Mouse (Mus musculus) mature B cell (primary cell): Measurements from ENCODE around the gene Fto.

Source experiments
- in situ Hi-C: fragments of 300-500 bp; cut with MboI; formaldehyde crosslinking; loops from 2 replicates; pipeline ENCODE4 v1.14.3; 2019

Fto gene

DNA sequence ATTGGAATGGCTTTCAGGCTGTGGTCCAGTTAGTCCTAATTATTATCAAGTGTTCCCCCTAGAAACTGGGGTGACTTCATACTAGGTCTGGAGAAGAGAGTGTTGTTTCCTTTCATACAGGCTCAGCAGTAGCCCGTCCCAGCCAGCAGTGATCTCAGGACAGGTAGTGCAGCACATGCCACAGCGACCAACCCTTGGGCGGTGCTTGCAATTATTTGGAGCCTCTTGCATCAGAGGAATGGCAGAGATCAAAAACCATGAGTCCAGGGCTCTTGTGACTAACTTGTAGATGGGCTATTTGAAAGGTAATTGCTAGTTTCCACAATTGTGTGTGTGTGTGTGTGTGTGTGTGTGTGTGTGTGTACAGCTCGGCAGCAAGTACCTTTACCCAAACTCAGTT is 247.9 kb downstream of the Fto start:
- in situ Hi-C loops, result no loop called here

DNA sequence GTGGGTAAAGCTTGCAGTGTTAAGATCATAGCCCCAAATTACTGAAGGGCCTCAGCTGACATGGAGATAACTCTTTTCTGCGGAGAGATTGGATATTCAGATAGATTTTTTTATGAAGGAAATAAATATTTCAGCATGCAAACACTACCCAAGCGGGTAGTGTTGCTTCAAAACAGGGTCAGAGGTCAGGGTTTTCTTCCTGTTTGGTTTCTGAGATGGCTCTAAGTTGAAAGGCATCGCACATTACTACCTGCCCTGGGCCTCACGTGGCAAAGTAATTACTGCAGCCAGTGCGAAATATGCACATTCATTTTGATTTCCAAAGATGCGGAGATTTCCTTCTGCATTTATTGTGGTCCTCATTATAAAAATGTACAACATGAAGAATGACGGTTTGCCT is 249.3 kb downstream of the Fto start:
- in situ Hi-C loops, result no loop called here

DNA sequence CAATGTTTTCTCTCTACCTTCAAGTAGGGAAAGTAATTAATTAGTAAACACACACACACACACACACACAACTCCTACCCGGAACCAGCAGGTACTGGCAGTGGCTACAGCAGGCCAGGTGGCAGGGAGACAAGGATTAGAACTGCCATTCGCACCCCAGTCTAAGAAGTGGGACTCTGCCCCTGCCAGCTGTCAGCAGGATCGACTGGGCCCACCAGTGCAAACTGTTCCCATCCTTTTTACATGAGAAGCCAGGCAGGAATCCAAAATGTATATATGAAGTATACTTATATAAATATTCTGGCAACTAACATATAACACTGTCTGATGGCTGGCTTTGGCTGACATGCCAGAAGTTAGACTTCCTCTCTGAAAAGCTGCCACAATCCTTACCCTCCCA is 250.0 kb downstream of the Fto start:
- in situ Hi-C loops, result no loop called here

DNA sequence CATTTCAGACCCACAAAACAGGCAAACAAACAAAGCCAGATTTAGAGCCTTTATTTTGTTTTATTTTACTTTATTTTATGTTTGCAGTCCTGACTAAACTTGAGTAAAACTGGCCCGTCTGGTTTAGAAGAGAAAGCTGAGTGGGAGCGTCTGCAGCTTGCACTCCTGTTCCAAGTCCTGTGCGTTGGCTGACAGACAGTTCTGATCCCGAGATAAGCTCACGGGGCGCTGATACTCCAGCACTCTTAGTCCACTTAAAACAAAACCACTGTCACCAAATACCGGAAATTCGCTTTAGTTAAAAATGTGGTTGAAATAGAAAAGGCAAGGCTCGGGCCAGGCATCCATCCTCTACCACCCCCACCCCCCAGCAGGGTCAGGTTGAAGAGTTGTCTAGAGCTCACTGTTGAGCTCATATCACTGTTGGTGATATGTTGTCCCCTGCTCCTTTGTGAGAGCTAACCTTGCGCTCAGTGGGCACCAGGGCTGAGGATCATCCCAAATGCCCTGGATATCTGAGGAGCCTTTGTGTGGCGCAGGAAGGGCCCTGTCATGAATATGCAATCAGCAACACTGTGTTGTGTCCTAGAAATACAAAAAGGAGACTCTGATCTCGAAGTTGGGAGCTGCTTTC is 252.7 kb downstream of the Fto start:
- in situ Hi-C loops, result no loop called here

DNA sequence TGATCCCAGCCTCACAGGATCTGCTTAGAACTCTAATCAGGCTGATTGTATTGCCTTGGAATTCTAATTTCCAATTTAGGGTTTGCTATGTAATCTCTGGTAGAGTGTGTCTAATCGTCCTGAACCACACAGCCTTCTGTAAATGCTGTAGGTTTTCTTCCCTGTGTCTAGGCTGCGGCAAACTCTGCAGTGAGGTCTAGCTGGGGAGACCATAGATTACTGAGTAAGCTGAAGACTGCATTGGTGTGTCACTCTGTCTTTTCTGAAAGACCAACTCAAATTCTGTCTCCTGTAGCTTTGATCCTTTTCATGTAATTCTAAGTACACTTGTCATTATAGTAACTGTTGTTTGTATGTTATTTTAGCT is 253.2 kb downstream of the Fto start:
- in situ Hi-C loops, result no loop called here

DNA sequence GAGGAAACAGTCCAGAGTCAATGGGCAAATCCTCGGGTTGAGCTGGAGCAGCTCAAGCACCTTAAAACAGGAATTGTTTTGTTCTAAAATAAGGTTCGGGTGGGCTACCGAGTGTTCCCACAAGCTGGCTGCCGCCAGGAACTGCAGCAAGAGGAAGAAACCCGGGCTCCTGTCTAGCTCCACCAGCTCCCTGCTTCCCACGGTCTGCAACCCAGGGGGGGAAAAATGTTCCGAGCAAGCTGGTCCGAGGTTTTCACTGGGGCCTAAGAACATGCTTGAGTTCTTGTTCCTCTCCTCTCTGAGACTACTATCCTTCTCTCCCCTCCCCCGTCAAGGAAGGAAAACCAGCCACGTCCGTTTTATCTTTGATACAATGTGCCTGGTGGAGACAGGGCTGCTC is 256.5 kb downstream of the Fto start:
- in situ Hi-C loops, result no loop called here

DNA sequence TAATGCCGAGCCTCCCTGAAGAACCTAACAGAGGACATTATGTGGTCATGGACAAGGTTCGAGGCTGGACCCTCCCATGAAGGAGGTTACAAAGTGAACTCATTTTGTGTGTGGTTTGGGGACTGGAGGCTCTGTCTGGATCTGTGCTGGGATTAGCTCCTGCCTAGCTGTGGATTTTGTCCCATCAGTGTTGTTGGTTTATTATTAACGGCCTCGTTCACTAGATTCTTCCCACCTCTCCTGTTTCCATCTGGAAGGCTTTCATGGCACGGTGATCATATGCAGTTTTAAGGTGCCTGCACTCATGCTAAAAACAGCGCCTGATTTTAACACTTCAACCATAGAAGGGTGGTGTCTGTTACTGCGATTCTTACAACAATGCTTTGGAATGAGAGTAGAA is 257.5 kb downstream of the Fto start:
- in situ Hi-C loops, result no loop called here

DNA sequence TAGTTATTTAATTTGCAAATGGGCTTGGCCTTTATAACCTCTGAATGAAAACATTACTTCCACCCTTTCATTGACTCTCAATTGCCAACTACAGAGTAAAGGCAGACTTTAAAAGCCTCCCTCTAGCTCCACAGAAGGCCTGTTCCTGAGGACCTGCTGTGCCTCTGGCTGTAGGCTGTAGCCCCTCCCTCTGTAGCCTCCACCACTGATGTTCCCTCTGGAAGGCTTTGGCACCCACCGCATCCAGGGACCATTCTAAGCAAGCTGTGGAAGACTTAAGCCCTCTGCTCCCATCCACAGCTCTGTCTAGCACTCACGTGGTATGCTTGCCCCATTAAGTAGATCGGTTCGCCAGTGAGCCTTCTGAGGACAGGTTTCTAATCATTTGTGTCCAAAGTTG is 258.7 kb downstream of the Fto start:
- in situ Hi-C loops, result no loop called here

DNA sequence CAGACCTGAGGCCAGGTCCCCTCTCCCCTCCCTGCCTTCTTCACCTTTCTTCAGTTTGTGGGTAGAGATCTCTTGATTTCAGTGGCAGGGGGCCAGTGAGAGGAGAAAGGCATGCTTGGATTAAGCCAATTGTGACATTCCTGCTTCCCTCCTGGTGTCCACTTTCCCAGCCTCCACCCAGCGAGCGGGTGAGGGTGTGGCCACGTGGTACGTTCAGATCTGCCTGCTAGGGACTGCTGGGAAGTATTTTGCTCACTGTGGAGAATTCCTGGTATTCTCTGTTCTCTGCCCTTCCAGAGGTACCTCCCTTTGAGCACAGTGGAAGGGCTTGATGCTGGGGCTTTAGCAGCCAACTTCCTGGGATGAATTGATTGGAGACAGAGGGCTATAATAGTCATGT is 259.3 kb downstream of the Fto start:
- in situ Hi-C loops, result no loop called here

DNA sequence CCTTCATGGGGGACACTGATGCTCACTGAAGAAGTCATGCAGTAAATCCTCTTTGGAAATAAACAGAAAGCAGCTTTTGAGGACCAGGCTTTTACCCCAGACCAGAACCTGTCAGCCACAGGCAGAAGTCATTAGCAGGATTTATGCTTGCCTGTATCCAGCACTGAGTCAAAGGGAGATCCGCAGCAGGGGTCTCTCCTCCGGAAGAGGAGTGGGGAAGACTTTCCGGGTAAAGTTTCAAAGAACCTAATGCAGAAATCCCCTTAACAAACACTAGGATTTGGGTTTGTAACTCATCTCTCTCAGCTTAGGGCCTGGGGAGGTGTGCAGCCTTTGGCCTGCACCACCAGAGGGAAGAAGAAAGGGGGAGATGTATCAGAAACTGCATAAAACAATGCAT is 262.3 kb downstream of the Fto start:
- in situ Hi-C loops, result no loop called here

DNA sequence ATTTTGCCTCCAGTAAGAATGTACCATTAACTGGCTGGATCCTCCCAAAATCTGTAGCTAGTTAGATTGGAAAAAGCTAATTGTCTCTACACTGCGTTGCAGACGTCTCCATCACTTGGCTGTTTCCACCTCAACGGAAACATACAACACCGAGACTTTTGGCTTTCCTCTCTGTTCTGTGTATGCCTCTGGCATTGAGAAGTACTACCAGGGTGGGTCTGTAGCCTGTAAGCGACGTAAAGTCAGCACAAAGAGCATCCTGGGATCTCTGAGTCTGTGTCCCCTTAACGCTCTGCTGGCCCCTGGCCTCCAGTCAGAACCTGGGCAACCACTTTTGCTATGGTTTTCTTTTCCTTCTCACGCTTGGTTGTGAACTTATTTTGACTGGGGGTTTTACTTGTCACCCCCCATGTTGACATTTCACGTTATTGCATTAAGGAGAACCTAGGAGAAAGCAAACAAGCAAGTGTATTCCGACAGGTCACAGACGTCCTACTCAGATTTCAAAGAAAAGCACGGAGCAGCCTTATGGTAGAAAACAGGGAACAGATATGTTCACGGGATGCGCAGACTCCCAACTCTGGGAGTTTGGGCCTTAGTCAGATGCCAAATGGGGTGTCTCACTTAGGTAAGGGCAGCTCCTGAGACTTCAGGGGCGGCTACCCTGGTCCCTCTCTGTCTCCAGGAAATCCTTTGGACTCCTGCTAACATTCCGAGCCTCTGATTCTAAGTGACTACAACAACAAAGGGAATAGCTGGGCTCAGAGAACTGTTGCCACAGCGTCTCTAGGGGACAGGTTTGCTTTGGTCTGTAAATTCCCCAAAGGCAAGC is 263.0 kb downstream of the Fto start:
- in situ Hi-C loops, result no loop called here

DNA sequence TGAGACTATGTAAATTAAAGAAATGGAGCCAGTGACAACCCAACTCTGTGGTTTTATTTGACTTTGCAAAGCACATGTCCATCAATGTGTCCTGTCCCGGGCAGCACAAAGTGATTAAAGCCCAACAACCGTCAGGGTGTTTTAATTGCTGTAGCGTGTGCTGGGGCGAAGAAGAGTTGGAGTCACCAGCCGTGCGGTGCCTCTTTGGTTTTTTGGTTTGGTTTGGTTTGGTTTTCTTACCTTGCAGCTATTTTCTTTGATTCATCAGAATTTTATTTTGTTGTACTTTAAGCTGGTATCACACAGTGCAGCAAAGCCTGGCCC is 263.6 kb downstream of the Fto start:
- in situ Hi-C loops, result no loop called here

DNA sequence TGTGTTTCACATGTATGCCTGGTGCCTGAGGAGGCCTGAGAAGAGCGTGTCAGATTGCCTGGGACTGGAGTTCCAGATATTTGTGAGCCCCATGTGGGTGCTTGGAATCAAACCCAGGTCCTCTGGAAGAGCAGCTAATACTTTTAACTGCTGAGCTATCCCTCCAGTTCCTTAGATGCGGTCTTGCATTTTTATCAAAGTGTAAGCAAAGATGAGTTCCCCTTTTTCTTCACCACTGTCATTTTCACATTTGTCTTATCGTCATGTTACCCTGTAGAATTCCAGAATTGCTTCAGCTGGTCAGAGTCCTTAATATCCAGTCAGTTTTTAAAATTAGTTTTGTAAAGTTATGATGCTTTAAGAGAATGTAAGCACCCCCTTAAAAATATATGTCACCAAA is 264.3 kb downstream of the Fto start:
- in situ Hi-C loops, result no loop called here

DNA sequence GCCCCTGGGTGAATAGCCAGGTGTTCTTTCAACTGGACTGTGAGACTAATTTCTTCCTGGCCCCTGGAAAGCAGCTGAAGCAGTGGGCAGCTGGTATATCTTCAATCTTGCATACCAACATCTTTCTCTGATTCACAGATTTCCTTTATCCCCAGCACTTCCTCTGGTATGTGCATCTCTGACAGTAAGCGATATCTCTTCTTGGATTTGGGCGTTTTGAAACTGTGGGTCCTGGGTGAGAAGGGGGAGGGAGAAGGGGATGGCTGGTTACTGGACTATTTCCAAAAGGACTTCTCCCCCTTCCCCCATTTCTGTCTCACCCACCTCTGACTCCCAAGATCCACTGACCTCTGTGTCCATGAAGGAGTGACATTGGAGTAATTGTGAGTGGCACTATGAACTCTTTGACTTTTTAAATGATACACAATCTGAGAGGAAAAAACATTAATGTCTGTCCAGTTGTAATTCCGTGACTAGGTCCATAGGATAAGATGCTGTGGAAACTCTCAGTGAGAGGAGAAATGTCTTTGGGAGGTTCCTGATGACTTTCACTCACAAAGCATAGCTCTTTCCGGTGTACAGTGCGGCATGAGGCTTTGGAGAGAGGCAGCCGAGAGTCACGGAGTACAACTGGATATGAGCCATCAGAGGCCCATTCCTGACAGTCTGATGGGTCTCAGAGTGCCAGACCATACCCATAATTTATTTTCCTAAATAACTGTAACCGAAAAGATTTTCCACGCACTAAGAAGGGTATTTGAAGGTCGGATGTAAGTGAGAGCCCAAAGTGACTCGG is 271.5 kb downstream of the Fto start:
- in situ Hi-C loops, result no loop called here

DNA sequence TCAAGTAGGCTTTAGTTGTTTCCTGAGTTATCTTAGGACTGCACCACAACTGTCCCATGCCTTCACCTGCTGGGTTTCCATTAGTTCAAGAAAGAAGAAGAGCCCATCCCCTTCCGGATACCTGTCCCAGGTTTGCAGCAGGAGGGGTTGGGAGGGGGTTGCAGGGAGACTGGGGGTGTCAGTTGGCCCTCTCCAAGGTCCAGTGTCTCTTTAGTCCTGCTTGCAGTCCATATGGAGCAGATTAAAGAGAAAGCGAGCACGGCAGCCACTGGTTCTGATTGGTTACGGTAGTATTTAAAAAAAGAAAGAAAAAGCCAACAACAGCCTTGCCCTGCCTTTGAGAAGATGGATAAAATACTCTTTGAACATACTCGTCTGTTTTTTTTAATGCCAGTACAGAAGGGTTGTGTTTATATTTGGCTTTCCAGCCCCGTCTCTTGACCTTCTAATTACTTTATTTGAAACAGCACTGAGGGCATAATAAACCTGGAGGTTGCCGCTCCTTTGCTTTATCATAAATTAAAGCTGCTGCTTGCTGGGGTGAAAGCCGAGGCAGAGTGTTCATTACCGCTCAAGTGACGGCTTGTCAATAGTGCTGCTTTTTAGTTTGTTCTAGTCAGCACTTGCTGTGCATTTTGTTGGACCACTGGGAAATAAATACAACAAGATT is 279.2 kb downstream of the Fto start:
- in situ Hi-C loops, result no loop called here

DNA sequence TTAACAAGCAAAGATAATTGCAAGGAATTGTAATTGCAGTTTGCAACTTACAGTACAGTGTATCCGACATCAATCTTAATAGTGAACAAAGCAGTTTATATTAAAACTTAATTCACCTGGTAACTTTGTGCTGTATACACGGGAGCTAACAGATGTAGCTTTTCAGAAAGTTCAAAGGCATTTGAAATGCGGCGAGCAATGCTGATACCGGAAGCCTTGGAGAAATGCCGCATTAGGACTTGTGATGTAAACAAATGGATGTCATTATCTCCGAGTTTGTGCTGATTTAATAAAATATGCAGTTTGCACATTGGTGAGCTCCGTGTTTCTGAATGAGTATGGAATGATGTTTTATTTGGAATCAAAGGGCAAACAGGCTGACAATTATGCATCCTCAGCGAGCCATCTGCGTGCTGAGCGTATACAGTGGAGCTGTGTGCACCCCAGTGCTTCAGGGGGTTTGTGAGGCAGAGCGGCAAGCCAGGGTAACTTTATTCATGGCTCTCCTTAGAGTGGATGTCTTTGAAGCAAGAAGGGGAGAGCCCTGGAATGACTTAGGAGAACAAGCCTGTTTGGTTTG is 280.0 kb downstream of the Fto start:
- in situ Hi-C loops, result no loop called here

DNA sequence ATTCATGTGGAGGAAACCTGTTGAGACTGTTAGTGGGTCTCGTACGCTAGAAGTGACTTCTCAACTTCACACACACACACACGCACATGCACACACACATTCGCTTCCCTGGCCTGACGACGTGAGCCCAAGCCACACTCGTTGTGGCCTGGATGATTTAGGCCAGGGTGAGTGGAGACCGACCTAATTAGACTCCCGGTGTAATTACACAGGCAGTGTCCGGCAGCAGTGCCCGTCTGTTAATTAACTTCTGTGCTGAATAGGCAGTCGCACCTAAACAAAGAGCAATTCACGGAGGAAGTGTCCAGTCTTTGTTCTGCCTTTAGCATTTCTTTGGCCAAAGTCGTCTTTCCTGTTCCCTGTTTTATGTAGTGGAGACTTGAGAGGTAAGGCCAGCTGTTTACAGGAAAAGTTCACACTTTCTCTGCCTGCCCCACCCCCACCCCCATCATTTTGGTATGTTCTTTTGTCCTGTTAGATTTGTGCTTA is 286.1 kb downstream of the Fto start:
- in situ Hi-C loops, result no loop called here

DNA sequence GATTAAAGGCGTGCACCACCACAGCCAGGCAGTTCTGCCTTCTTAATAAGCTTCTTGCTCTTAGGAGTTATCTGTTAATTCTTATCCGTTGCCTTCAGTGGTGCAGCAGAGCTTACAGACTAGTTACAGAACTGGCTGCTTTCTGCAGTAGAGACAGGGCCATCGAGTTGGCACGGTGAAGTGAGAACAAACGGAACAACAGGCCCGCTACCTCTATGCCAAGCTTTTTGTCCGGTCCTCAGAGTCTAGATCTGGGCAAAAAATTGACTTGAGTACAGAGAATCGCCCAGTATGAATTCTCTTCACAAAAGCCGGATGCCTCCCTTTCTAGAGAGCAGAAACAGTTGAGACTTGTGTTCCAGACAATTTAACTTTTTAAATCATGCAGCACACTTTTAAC is 290.4 kb downstream of the Fto start:
- in situ Hi-C loops, result no loop called here

DNA sequence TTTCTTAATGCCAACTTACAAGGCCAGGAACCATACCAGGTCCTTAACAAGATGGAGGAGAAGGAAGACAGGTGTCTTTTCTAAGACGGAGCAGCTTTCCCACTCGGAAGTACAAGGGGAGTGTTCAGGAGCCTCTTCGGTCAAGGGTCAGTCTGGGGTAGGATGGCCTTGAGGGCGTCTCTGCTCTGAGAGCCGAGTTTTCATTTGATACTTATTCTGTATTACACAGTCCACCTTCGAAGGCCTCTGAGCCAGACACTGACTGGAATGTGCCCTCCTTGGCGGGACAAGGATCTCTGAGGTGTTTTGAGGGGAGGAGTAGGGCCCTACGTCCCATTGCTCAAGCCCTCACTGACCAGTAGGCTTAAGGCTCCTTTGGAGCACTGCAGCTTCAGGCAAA is 292.6 kb downstream of the Fto start:
- in situ Hi-C loops, result no loop called here

DNA sequence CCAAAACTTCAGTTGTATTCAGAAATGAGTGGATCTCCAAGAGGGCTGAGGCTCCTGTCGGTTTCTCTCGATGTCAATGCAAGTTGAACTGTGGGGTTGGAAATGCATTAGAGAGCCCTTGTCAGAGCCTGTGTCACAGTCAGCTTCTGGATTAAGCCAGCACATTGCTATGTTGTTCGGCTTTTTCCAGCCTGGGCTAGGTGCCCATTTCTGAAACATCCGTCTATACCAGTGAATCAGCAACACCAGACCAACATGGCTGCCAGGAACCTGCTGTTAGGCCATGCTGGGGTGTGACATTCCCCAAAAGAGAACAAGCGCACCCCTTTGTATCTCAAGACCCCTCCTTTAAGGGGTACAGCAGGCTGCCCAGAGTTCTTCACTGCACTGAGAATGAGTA is 293.8 kb downstream of the Fto start:
- in situ Hi-C loops, result no loop called here

DNA sequence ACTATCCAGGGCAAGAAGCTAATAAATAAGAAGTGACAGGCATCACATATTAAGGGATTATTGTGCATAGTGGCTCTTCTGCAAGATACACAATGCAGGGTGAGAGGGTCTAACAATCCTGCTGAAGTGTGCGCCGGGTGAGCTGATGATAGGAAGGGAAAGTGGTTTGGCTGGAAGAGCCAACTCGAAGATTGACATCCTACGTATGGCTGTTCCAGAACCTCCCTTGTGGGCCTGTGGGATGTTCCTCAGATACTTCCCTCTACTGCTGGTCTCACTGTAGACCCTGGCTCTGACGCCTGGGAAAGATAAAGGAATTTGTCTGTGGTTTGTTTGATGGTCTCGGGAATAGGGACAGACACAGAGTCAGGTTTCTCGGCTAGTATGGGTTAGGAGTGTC is 297.9 kb downstream of the Fto start:
- in situ Hi-C loops, result no loop called here

DNA sequence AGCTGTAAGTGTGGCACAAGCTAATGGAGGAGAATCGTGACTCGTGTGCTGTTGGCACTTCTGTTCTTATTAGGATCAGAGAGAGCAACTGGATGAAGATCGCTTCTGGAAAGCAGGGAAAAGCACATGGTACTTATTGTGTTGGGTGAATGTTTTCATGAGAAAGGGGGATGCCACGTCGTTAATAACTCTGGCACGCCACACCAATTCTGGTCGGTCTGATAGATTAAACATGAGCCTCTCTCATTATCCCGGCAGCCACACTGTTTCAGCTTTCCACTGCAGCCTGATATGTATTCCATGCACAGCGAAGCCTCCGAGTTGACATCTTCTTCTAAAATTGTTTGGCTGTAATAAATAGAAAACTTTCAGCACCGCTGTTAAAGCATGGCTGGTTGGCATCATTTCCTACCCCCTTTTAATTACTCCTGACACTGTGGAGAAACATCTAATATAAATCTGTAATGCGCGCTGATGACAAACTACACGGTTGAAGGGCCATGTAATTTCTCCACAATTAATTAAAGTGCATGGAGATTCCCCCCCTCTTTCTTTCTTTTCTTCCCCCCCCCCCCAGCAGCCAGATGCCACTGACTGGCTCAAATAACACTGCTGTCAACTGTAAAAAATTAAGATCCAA is 298.5 kb downstream of the Fto start:
- in situ Hi-C loops, result no loop called here
